Mouse (Mus musculus): Measurements from ENCODE around the gene Gm17467. TPM values are rescaled to one million over a fixed set of nuclear protein-coding genes. Genes with fewer than 3 reads are reported as not detected.

The Gm17467 gene
- not detected for polyA plus RNA-seq (2012; fragmentation: generic; extraction: Trizol)

GRCm38 (mm10) chrX:123704691-123705090 lies at the start of gene Gm17467:
Gm17467 (minus strand) TSS chrX:123704791.

Other genes starting within 250 kb of the Gm17467 start
- not detected for gene Cldn34c2, start 123.1 kb downstream of the Gm17467 start, polyA plus RNA-seq (2012; fragmentation: generic; extraction: Trizol)
- gene Cldn34c3, start 88.9 kb upstream of the Gm17467 start, polyA plus RNA-seq (2012; fragmentation: generic; extraction: Trizol): not detected

Measured in C3H10T1/2 (cell line).